Mouse (Mus musculus): ENCODE data around the gene Cyth3. TPM values are rescaled to one million over a fixed set of nuclear protein-coding genes. Genes with fewer than 3 reads are reported as not detected.

Cyth3 gene
- polyA plus RNA-seq, 1 experiment from 2014 or later, result 31.5 TPM

DNA sequence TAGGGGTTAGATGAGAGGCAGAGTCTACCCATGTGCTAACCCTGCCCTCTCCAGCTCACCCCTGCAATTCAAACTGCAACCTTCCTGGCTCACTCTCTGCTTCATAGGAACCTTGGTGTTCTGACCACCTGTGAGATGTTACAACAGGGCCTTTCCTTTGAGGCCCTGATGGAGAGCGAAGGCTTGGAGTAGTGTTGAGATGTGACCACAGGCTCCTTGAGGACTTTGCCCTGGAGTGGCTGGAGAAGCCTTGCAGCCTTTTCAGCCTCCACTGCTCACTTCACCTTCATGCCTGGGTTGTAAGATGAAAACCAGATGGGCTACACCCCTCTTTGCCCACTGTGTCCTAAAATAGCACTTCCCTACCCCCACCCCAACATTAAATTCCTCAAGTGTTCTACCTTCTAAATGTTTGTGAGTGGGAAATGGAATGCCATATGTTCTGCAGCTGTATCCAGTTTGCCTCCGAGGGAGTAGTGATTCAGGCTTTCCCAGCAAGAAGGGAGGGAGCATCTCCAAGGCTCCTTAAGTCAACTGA lies 34.5 kb downstream of the Cyth3 start:
- Histone ChIP-seq H3K27me3 (no peaks in the 10 kb centered on the region), H3K9me3 (no peaks in the 10 kb centered on the region), H3K9ac (replicated peaks) (no peak overlapping the region), H3K36me3 (no peaks in the 10 kb centered on the region), H3K27ac (no peak overlapping the region), H3K4me2 (replicated peaks) (no peak overlapping the region), H3K4me3 (replicated peaks) (no peak overlapping the region), H3K4me1 (replicated peaks) (peaks cover 14% of the 10 kb centered on the region; the same call in 1 of the 2 replicates)
- 87% methylated on average over 2 of the region's 2 CpGs for whole genome bisulfite sequencing
- ATAC-seq, result no peak

DNA sequence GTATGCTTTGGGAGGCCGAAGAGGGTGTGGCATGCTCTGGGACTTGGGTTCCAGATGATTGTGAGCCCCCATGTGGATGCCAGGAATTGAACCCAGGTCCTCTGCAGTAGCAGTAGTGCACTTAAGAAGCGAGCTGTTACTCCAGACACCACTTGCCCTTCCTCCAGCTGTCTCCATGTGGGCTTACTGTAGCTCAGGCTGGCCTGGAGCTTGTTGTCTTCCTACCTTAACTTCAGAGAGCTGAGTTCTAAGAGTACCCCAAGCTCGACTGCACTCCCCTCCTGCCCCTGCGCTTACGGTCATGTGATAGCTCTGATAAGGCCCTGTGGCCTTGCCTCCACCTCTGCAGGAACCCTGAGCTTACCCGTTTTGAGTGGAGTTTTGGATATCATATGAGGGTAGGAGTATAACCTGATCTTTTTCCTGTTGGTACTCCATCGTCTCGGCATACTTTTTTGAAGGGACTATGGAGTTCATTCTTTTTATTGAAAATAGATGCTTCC lies 36.8 kb downstream of the Cyth3 start:
- Histone ChIP-seq H3K36me3 (no peaks in the 10 kb centered on the region), H3K27ac (no peak overlapping the region), H3K4me1 (replicated peaks) (peaks cover 14% of the 10 kb centered on the region; the same call in 1 of the 2 replicates), H3K4me3 (replicated peaks) (no peak overlapping the region), H3K9ac (replicated peaks) (no peak overlapping the region), H3K4me2 (replicated peaks) (no peak overlapping the region), H3K9me3 (no peaks in the 10 kb centered on the region), H3K27me3 (no peaks in the 10 kb centered on the region)
- 90% methylated on average over 8 of the region's 8 CpGs for WGBS
- no peak for ATAC-seq

DNA sequence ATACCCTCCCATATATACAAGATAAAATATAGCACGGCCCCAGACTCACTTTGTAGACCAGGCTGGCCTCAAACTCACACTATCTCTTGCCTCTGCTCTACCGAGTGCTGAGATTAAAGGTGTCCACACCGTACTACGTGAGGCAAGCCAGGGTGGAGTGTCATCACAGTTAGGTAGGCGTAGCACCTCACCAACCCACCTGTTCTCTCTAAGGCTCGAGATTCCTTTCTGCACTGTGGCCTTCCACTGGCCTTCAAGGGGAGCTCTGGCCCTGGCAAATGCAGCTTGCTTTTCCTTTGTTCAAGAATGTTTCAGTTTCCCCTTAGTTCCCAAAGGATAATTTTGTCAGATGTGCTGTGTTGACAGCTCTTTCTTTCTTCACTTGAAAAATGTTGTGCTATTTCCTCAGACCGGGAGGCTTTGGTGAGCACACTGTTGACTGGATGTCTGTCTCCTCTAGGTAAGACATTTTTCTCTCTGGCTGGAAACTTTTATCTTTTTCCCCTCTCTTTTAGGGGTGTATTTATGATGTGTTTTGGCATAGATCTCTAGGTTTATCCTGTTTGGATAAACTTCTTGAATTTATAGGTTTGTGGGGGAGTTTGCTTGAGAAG lies 40.9 kb downstream of the Cyth3 start:
- no peak for ATAC-seq
- H3K36me3 ChIP-seq, result no peaks in the 10 kb centered on the region
- H3K4me2 ChIP-seq (replicated peaks), result no peak overlapping the region
- no peaks in the 10 kb centered on the region for H3K4me1 ChIP-seq (replicated peaks)
- no peaks in the 10 kb centered on the region for H3K27me3 ChIP-seq
- no peak overlapping the region for H3K9ac ChIP-seq (replicated peaks)
- H3K9me3 ChIP-seq, result no peaks in the 10 kb centered on the region
- WGBS, result 89% methylated on average over 7 of the region's 7 CpGs
- H3K27ac ChIP-seq, result no peak overlapping the region
- no peak overlapping the region for H3K4me3 ChIP-seq (replicated peaks)

DNA sequence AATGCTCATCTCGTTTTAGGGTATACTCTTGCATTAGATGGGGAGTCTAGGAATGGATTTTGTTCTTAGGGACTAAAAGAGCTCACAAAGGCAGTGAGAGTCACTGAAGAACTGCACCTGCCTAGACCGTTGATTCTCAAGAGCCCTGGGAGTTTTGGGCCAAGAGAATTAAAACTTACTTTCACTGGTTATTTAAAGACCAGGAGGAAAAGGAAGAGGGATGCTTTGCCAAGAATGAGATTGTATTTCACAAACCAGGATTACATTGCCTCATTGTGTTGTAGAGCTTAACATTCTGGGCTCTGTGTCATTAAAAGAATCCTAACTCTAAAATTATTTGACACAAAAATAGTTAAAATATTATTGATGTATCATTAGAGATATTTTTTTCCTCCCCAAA lies 43.3 kb downstream of the Cyth3 start:
- no peaks in the 10 kb centered on the region for H3K36me3 ChIP-seq
- no peak for ATAC-seq
- no peak overlapping the region for H3K9ac ChIP-seq (replicated peaks)
- 82% methylated on average over 2 of the region's 2 CpGs for WGBS
- no peak overlapping the region for H3K4me2 ChIP-seq (replicated peaks)
- no peak overlapping the region for H3K27ac ChIP-seq
- H3K9me3 ChIP-seq, result no peaks in the 10 kb centered on the region
- no peak overlapping the region for H3K4me3 ChIP-seq (replicated peaks)
- H3K4me1 ChIP-seq (replicated peaks), result peaks cover 6% of the 10 kb centered on the region; the same call in 1 of the 2 replicates
- no peaks in the 10 kb centered on the region for H3K27me3 ChIP-seq

DNA sequence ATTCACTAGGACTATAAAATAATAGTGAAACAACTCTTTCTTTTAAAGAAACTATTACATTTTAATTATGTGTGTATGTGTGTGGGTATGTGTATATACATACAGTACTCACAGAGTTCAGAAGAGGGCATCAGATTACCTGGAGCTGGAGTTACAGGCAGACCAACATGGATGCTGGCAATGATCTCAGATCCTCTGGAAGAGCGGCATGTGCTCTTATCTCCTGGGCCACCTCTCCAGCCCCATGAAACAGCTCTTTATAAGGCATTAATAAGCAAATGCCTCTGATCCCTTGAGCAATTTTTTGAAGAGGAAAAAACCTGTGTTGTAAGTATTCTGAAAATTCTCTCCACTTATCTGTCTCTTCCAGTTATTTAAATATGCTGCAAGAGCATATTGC lies 43.8 kb downstream of the Cyth3 start:
- H3K36me3 ChIP-seq, result no peaks in the 10 kb centered on the region
- no peaks in the 10 kb centered on the region for H3K9me3 ChIP-seq
- H3K27me3 ChIP-seq, result no peaks in the 10 kb centered on the region
- H3K4me3 ChIP-seq (replicated peaks), result no peak overlapping the region
- H3K4me2 ChIP-seq (replicated peaks), result no peak overlapping the region
- 93% methylated on average over 1 of the region's 1 CpGs for WGBS
- no peak overlapping the region for H3K9ac ChIP-seq (replicated peaks)
- H3K27ac ChIP-seq, result no peak overlapping the region
- peaks cover 6% of the 10 kb centered on the region; the same call in 1 of the 2 replicates for H3K4me1 ChIP-seq (replicated peaks)
- no peak for ATAC-seq

DNA sequence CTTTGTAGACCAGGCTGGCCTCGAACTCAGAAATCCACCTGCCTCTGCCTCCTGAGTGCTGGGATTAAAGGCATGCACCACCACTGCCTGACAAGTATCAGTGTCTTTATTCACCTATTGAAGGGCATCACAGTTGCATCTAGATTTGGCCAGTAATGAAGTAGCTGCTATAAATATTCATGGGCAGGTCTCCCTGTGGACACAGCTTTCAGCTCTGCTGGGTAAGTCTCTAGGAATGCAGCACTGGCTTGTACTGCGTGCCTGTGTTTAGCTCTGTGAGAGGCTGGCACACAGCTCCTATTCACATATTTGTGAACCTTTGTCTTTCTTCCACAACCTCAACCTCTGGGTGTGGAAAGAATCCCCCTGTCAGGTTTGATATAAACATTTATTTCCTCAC lies 46.6 kb downstream of the Cyth3 start:
- Histone ChIP-seq H3K9me3 (no peaks in the 10 kb centered on the region), H3K4me3 (replicated peaks) (no peak overlapping the region), H3K27me3 (no peaks in the 10 kb centered on the region), H3K9ac (replicated peaks) (no peak overlapping the region), H3K4me1 (replicated peaks) (peaks cover 6% of the 10 kb centered on the region; the same call in 1 of the 2 replicates), H3K27ac (no peak overlapping the region), H3K4me2 (replicated peaks) (no peak overlapping the region), H3K36me3 (no peaks in the 10 kb centered on the region)
- peak; percentile 82 for ATAC-seq
- 46% methylated on average over 2 of the region's 2 CpGs for WGBS

DNA sequence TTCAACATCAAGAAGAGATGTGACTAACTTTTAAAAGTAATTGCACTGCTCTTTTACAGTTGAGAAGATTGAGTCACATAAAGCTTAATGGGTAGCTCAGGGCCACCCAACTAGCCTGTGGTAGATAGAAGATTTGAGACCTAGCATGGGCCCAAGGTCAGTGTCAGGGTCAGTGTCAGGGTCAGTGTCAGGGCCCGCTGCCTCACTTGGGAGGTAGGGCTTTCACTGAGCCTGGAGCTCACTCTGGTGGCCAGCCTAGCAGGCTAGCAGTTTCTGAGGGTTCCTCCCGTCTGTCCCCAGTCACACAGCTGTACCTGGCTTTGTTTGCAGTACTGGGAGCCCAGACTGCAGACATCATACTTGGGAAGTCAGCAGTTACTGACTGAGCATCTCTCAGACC lies 47.1 kb downstream of the Cyth3 start:
- peaks cover 6% of the 10 kb centered on the region; the same call in 1 of the 2 replicates for H3K4me1 ChIP-seq (replicated peaks)
- no peaks in the 10 kb centered on the region for H3K27me3 ChIP-seq
- WGBS, result 47% methylated on average over 2 of the region's 2 CpGs
- H3K4me2 ChIP-seq (replicated peaks), result no peak overlapping the region
- H3K9me3 ChIP-seq, result no peaks in the 10 kb centered on the region
- H3K36me3 ChIP-seq, result no peaks in the 10 kb centered on the region
- 0 out of 2 replicates have a peak overlapping the region, but pooled peaks have one; percentile 2 for H3K27ac ChIP-seq
- H3K9ac ChIP-seq (replicated peaks), result no peak overlapping the region
- no peak overlapping the region for H3K4me3 ChIP-seq (replicated peaks)
- ATAC-seq, result no peak

DNA sequence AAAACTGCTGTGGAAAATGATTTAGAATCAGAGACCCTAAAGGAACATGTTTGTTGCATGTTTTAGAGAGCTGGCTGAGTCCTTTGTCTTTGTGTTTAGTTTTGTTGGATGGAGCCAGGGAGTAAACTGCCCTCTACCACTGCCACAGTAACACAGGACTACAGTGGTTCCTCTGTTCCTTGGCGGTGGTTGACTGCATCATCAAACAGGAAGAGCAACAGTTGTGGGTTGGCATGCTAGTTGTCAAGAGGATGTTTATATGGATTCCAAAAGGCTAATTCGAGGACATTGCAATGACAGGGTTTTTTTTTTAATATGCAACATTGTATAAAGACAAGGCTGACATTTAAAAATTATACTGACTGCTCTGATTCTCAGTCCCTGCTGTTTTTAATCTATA lies 47.6 kb downstream of the Cyth3 start:
- Histone ChIP-seq H3K4me2 (replicated peaks) (no peak overlapping the region), H3K4me1 (replicated peaks) (peaks cover 6% of the 10 kb centered on the region; the same call in 1 of the 2 replicates), H3K36me3 (no peaks in the 10 kb centered on the region), H3K9me3 (no peaks in the 10 kb centered on the region), H3K27ac (no peak overlapping the region), H3K4me3 (replicated peaks) (no peak overlapping the region), H3K27me3 (no peaks in the 10 kb centered on the region), H3K9ac (replicated peaks) (no peak overlapping the region)
- WGBS, result 86% methylated on average over 2 of the region's 2 CpGs
- ATAC-seq, result no peak

DNA sequence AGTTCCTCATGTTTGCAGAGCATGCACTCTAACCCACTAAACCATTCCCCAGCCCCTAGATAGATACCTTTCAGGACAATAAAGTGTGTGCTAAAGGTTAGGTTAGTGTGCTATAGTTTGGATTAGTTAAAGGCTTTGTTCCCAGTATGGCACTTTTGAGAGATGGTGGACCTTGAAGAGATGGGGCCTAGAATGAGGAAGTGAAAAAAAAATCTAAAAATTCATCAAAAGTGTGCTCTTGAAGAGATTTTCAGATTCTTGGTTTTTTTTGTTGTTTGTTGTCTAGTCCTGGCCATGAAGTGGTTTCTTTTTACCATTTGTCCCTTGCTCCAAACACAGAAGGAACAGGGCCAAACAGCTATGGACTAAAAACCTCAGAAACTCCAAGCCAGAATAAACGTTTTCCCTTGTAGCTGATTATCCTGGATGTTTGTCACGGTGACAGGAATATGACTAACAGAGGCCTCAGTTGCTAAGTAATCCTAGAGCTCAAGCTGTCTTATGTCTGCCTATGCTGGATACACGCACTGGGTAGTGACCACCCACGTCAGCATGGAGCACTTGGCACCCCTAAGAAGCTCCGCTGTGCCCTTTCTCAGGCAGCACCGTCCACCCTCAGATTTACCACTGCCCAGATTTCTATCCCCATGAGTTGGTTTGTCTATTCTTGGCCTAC lies 48.6 kb downstream of the Cyth3 start:
- Histone ChIP-seq H3K4me1 (replicated peaks) (peaks cover 6% of the 10 kb centered on the region; the same call in 1 of the 2 replicates), H3K9me3 (no peaks in the 10 kb centered on the region), H3K36me3 (no peaks in the 10 kb centered on the region), H3K4me3 (replicated peaks) (no peak overlapping the region), H3K27ac (no peak overlapping the region), H3K27me3 (no peaks in the 10 kb centered on the region), H3K9ac (replicated peaks) (no peak overlapping the region), H3K4me2 (replicated peaks) (no peak overlapping the region)
- WGBS, result 87% methylated on average over 6 of the region's 6 CpGs
- no peak for ATAC-seq

DNA sequence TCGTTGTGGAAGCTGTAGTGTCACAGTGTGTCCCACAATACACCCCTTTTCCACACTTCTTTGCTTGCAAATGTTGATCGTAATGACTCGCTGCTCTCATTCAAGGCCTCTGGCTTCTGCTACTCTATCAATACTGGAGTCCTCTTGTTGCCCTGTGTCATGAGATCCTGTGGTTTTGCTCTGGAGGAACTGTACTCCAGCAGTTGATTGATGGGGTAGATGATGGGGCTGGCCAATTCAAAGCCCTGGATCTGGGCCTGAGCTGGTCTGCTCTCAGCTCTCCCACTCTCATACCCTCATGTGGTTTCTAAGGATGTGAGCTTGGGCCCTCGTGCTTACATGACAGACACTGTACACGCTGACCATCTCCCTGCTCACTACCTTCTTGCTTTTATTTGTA lies 52.3 kb downstream of the Cyth3 start:
- H3K4me1 ChIP-seq (replicated peaks), result no peaks in the 10 kb centered on the region
- H3K27ac ChIP-seq, result no peak overlapping the region
- no peaks in the 10 kb centered on the region for H3K9me3 ChIP-seq
- H3K36me3 ChIP-seq, result no peaks in the 10 kb centered on the region
- ATAC-seq, result no peak
- no peak overlapping the region for H3K4me2 ChIP-seq (replicated peaks)
- WGBS, result 85% methylated on average over 5 of the region's 5 CpGs
- H3K27me3 ChIP-seq, result no peaks in the 10 kb centered on the region
- no peak overlapping the region for H3K9ac ChIP-seq (replicated peaks)
- no peak overlapping the region for H3K4me3 ChIP-seq (replicated peaks)

DNA sequence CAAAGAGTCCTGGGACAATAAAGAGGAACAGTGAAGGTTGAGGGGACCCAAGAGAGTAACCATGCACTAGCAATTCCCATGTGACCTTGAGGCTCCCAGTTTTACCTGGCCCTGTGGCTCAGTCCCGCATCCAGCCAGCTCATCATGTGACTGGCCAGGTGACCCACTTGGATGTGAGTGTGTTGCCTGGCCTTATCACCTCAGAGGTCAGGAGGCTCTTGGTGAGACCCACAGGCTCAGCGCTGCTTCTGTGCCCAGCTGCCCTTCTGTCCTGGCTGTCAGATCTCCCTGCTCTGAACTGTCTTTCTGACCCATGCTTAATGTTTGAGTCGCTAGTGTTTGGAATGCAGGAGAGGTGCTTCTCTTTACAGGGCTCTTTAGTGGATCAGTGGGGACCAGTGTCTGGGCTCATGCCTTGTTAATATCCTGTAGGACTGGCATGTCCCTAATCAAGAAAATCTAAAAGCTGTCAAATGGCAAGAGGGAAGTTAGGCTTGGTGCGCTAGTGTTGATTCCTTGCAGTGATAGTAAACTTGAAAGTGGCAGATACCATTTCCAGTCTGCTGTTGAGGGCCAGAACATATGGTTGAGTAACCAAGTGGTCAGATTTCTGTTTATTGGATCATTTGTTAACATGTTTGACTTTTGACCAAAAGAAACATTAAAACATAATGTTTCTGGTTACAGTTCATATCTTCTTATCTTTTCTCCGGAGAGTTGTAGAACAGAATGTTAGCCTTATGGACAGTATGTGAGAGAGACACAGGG lies 54.2 kb downstream of the Cyth3 start:
- 89% methylated on average over 5 of the region's 5 CpGs for WGBS
- Histone ChIP-seq H3K4me3 (replicated peaks) (no peak overlapping the region), H3K27me3 (no peaks in the 10 kb centered on the region), H3K36me3 (no peaks in the 10 kb centered on the region), H3K9ac (replicated peaks) (no peak overlapping the region), H3K27ac (no peak overlapping the region), H3K4me1 (replicated peaks) (no peaks in the 10 kb centered on the region), H3K4me2 (replicated peaks) (no peak overlapping the region), H3K9me3 (no peaks in the 10 kb centered on the region)
- ATAC-seq, result no peak

DNA sequence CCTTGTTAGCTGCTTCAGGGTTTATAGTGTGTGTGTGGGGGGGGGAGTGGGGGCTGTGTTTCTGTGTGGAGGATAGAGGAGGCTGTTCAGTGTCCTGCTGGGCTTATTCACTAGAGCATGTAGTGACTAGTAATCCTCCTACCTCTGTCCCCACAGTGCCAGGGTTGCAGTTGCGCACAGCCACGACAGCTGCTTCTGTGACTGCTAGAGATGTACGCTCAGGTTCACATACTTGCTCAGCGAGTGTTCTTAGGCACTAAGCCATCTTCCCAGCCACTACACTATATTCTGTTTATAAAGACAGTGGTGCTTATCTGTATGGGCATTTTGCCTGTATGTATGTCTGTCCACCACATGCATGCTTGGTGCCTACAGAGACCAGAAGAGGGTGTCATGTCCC lies 55.1 kb downstream of the Cyth3 start:
- Histone ChIP-seq H3K9ac (replicated peaks) (no peak overlapping the region), H3K27ac (no peak overlapping the region), H3K36me3 (no peaks in the 10 kb centered on the region), H3K27me3 (no peaks in the 10 kb centered on the region), H3K4me2 (replicated peaks) (no peak overlapping the region), H3K4me1 (replicated peaks) (no peaks in the 10 kb centered on the region), H3K4me3 (replicated peaks) (no peak overlapping the region), H3K9me3 (no peaks in the 10 kb centered on the region)
- 75% methylated on average over 4 of the region's 4 CpGs for WGBS
- ATAC-seq, result no peak

Measured in midbrain, embryonic 13.5 days (tissue).